Comparison of ENCODE assay signal across 10 mouse cellular contexts in genomic region chr1:133079509-133079908, GRCm38 (mm10). TPM values are rescaled to one million over a fixed set of nuclear protein-coding genes. Genes with fewer than 3 reads are reported as not detected.
DNase-seq lines count a peak whose midpoint lies in the region; ATAC-seq lines count a peak whose summit lies in the region.
"Had no signal": no experiment of that assay in that cellular context is flagged by ENCODE, and none has a peak within 500 bp of the region (broad histone marks: within the 10 kb centered on the region; RNA-seq: fewer than 3 reads in every experiment).

No protein-coding gene starts in this region.

- no peak overlapping the region for H3K4me2 ChIP-seq in embryonic facial prominence, embryonic 11.5 days (ENCODE audit: low read depth, low read length)
- no peak overlapping the region for H3K4me2 ChIP-seq in hindbrain, embryonic 15.5 days
- H3K4me2 ChIP-seq in neural tube, embryonic 11.5 days (ENCODE audit: low read depth): no peak overlapping the region; the same call in 1 of the 2 replicates
- H3K4me2 ChIP-seq: limb, embryonic 12.5 days; lung, embryonic 14.5 days had no signal

- peak overlapping the region; percentile 52; the same call in 1 of the 2 replicates for H3K27ac ChIP-seq in embryonic facial prominence, embryonic 11.5 days (replicated peaks; ENCODE audit: low read depth, low read length)
- peak overlapping the region; percentile 74 for H3K27ac ChIP-seq in hindbrain, embryonic 15.5 days (replicated peaks)
- peak overlapping the region; percentile 88 for H3K27ac ChIP-seq in neural tube, embryonic 11.5 days (ENCODE audit: low read depth, low read length)
- H3K27ac ChIP-seq: limb, embryonic 12.5 days had no signal

- peaks cover 2% of the 10 kb centered on the region; the same call in 1 of the 2 replicates for H3K4me1 ChIP-seq in embryonic facial prominence, embryonic 11.5 days (ENCODE audit: control insufficient read depth, insufficient read depth, low read length)
- H3K4me1 ChIP-seq in hindbrain, embryonic 15.5 days (replicated peaks): peaks cover 18% of the 10 kb centered on the region
- H3K4me1 ChIP-seq in neural tube, embryonic 11.5 days (ENCODE audit: control insufficient read depth, insufficient read depth, low read length): peaks cover 21% of the 10 kb centered on the region

- 0 out of 2 replicates have a peak, but pooled peaks have one; percentile 20 for ATAC-seq in embryonic facial prominence, embryonic 11.5 days (replicated peaks; ENCODE audit: insufficient number of reproducible peaks, low FRiP score, low TSS enrichment, low read depth)
- ATAC-seq in hindbrain, embryonic 15.5 days (ENCODE audit: low FRiP score, low read depth): peak; percentile 40
- ATAC-seq in neural tube, embryonic 11.5 days (ENCODE audit: insufficient read depth, low FRiP score, low TSS enrichment): peak; percentile 61
- ATAC-seq in erythroid progenitor cell, adult 5-6 weeks (replicated peaks; ENCODE audit: low FRiP score, poor library complexity, severe bottlenecking): no peak

- H3K36me3 ChIP-seq in embryonic facial prominence, embryonic 11.5 days (replicated peaks; ENCODE audit: control insufficient read depth, insufficient read depth, low read depth, low read length): no peaks in the 10 kb centered on the region
- H3K36me3 ChIP-seq in hindbrain, embryonic 15.5 days: peaks cover 24% of the 10 kb centered on the region
- H3K36me3 ChIP-seq in neural tube, embryonic 11.5 days (ENCODE audit: control insufficient read depth, insufficient read depth, low read length): peaks cover 6% of the 10 kb centered on the region; the same call in 1 of the 2 replicates

- H3K9me3 ChIP-seq in embryonic facial prominence, embryonic 11.5 days (replicated peaks; ENCODE audit: control insufficient read depth, low read length): no peaks in the 10 kb centered on the region
- H3K9me3 ChIP-seq in hindbrain, embryonic 15.5 days: no peaks in the 10 kb centered on the region
- no peaks in the 10 kb centered on the region for H3K9me3 ChIP-seq in neural tube, embryonic 11.5 days (ENCODE audit: control insufficient read depth, low read length)

- intact Hi-C loops in heart, postnatal 36 days (cut with DNase I): no loop called here

- no peak overlapping the region for H3K9ac ChIP-seq in embryonic facial prominence, embryonic 11.5 days (replicated peaks; ENCODE audit: low read length)
- H3K9ac ChIP-seq in hindbrain, embryonic 15.5 days: no peak overlapping the region
- peak overlapping the region; percentile 44 for H3K9ac ChIP-seq in neural tube, embryonic 11.5 days (ENCODE audit: low read length)
- H3K9ac ChIP-seq: limb, embryonic 12.5 days; lung, embryonic 14.5 days had no signal

- H3K4me3 ChIP-seq in embryonic facial prominence, embryonic 11.5 days (ENCODE audit: low read depth, low read length): no peak overlapping the region
- H3K4me3 ChIP-seq in hindbrain, embryonic 15.5 days: no peak overlapping the region
- H3K4me3 ChIP-seq in neural tube, embryonic 11.5 days (ENCODE audit: low read depth, low read length): no peak overlapping the region
- H3K4me3 ChIP-seq: limb, embryonic 12.5 days had no signal

- 73% methylated on average over 7 of the region's 7 CpGs for WGBS in embryonic facial prominence, embryonic 11.5 days
- 23% methylated on average over 7 of the region's 7 CpGs for WGBS in hindbrain, embryonic 15.5 days
- 51% methylated on average over 7 of the region's 7 CpGs for WGBS in neural tube, embryonic 11.5 days

- H3K27me3 ChIP-seq in embryonic facial prominence, embryonic 11.5 days (ENCODE audit: control insufficient read depth, insufficient read depth, low read length): no peaks in the 10 kb centered on the region
- no peaks in the 10 kb centered on the region for H3K27me3 ChIP-seq in hindbrain, embryonic 15.5 days
- H3K27me3 ChIP-seq in neural tube, embryonic 11.5 days (ENCODE audit: control insufficient read depth, insufficient read depth, low read length): no peaks in the 10 kb centered on the region
- H3K27me3 ChIP-seq: limb, embryonic 12.5 days had no signal

- peak; percentile 36 for DNase-seq in ZHBTc4 (ENCODE audit: low read depth, low spot score)
- DNase-seq in embryonic facial prominence, embryonic 11.5 days (ENCODE audit: low spot score): no peak
- DNase-seq in neural tube, embryonic 11.5 days (ENCODE audit: low spot score): peak; percentile 65
- no peak for DNase-seq in kidney, postnatal 14 days
- DNase-seq in heart, postnatal 36 days: no peak
- DNase-seq: lung, embryonic 14.5 days; thymus, postnatal 36 days had no signal

RNA-seq across cellular contexts. Expression of gene Pik3c2b, which starts 34.0 kb away (rescaled TPM):
- polyA plus RNA-seq in embryonic facial prominence, embryonic 11.5 days (2014; fragmentation: Nextera tagmentation; extraction: Ambion mirVana): 6.5 and 8.2 TPM in 2 replicates
- polyA plus RNA-seq in hindbrain, embryonic 15.5 days (2015; fragmentation: Nextera tagmentation; extraction: Ambion mirVana): 12.2 and 13.3 TPM in 2 replicates
- 14.6 and 15.4 TPM in 2 replicates for polyA plus RNA-seq in neural tube, embryonic 11.5 days (2014; fragmentation: Nextera tagmentation; extraction: Ambion mirVana)
- total RNA-seq in erythroid progenitor cell, adult 5-6 weeks (2015; ENCODE audit: low replicate concordance): 2.9 and 3.2 TPM in 2 replicates
- 0.23 and 0.90 TPM in 2 replicates for total RNA-seq in erythroid progenitor cell, adult 5-6 weeks (2017; ENCODE audit: low replicate concordance)
- 10 to 100 TPM; 17.9 to 20.4 TPM for total RNA-seq in heart, postnatal 36 days (2021)

RNA-seq across cellular contexts. Expression of gene Mdm4, which starts 49.1 kb away (rescaled TPM):
- polyA plus RNA-seq in embryonic facial prominence, embryonic 11.5 days (2014; fragmentation: Nextera tagmentation; extraction: Ambion mirVana): 33.7 and 35.7 TPM in 2 replicates
- 35.9 and 36.8 TPM in 2 replicates for polyA plus RNA-seq in hindbrain, embryonic 15.5 days (2015; fragmentation: Nextera tagmentation; extraction: Ambion mirVana)
- polyA plus RNA-seq in neural tube, embryonic 11.5 days (2014; fragmentation: Nextera tagmentation; extraction: Ambion mirVana): 41.0 and 41.2 TPM in 2 replicates
- 92.3 and 118 TPM in 2 replicates for total RNA-seq in erythroid progenitor cell, adult 5-6 weeks (2015; ENCODE audit: low replicate concordance)
- 148 and 163 TPM in 2 replicates for total RNA-seq in erythroid progenitor cell, adult 5-6 weeks (2017; ENCODE audit: low replicate concordance)
- 10 to 100 TPM; 25.3 to 29.9 TPM for total RNA-seq in heart, postnatal 36 days (2021)

RNA-seq across cellular contexts. Expression of gene Ppp1r15b, which starts 51.4 kb away (rescaled TPM):
- polyA plus RNA-seq in embryonic facial prominence, embryonic 11.5 days (2014; fragmentation: Nextera tagmentation; extraction: Ambion mirVana): 41.5 and 42.1 TPM in 2 replicates
- polyA plus RNA-seq in hindbrain, embryonic 15.5 days (2015; fragmentation: Nextera tagmentation; extraction: Ambion mirVana): 26.7 and 28.0 TPM in 2 replicates
- 55.3 and 57.6 TPM in 2 replicates for polyA plus RNA-seq in neural tube, embryonic 11.5 days (2014; fragmentation: Nextera tagmentation; extraction: Ambion mirVana)
- 131 and 152 TPM in 2 replicates for total RNA-seq in erythroid progenitor cell, adult 5-6 weeks (2015; ENCODE audit: low replicate concordance)
- total RNA-seq in erythroid progenitor cell, adult 5-6 weeks (2017; ENCODE audit: low replicate concordance): 227 and 245 TPM in 2 replicates
- 10 to 100 TPM; 24.1 to 26.0 TPM for total RNA-seq in heart, postnatal 36 days (2021)

Comparison
In these comparisons a context has a peak if more than half of its experiments do, and no peak if none do; other contexts are left out.
1. DNase-seq: peak in ZHBTc4 (single experiment) and neural tube, embryonic 11.5 days (single experiment); none in embryonic facial prominence, embryonic 11.5 days (single experiment), kidney, postnatal 14 days (single experiment) and heart, postnatal 36 days (0 of 2).
2. Peak in every context shown above with its lines, with median percentiles within 50 percentile points of each other: H3K27ac ChIP-seq.